Mouse (Mus musculus) midbrain, embryonic 16.5 days (tissue): ENCODE measurements around the gene Cln3. TPM values are rescaled to one million over a fixed set of nuclear protein-coding genes. Genes with fewer than 3 reads are reported as not detected.

Source experiments
- ATAC-seq: fragments of 200-750 bp; cut with Nextera tagmentation; 2 replicates; pipeline ENCODE4 v1.8.0; 2017; ENCODE audit warnings: moderate TSS enrichment
- H3K27ac ChIP-seq: fragments of 300-500 bp; sonication (generic); 2 replicates; pipeline ENCODE4 v1.5.1; 2014; ENCODE audit warnings: mild to moderate bottlenecking, low read length, mixed read lengths
- H3K27me3 ChIP-seq: fragments of 300-500 bp; sonication (generic); 2 replicates; pipeline ENCODE4 v1.6.1; 2014; ENCODE audit warnings: low read depth, low read length, mixed read lengths; ENCODE audit not compliant: control insufficient read depth, insufficient read depth
- H3K36me3 ChIP-seq: fragments of 300-500 bp; sonication (generic); 2 replicates; pipeline ENCODE4 v1.6.1; 2014; ENCODE audit warnings: mild to moderate bottlenecking, low read length, moderate library complexity, mixed read lengths; ENCODE audit not compliant: control insufficient read depth, insufficient read depth
- H3K4me1 ChIP-seq: fragments of 300-500 bp; sonication (generic); 2 replicates; pipeline ENCODE4 v1.6.1; 2014; ENCODE audit warnings: mild to moderate bottlenecking, low read length, mixed read lengths; ENCODE audit not compliant: control insufficient read depth, insufficient read depth
- H3K4me2 ChIP-seq: fragments of 300-500 bp; sonication (generic); 2 replicates; pipeline ENCODE4 v1.6.1; 2014; ENCODE audit warnings: mild to moderate bottlenecking, low read length, mixed read lengths
- H3K4me3 ChIP-seq: fragments of 300-500 bp; sonication (generic); 2 replicates; pipeline ENCODE4 v1.5.1; 2014; ENCODE audit warnings: low read depth, mild to moderate bottlenecking, low read length, moderate library complexity, mixed read lengths
- H3K9ac ChIP-seq: fragments of 300-500 bp; sonication (generic); 2 replicates; pipeline ENCODE4 v1.6.1; 2014; ENCODE audit warnings: low read depth, low read length, mixed read lengths
- H3K9me3 ChIP-seq: fragments of 300-500 bp; sonication (generic); replicated peaks from 2 replicates; pipeline ENCODE4 v1.6.1; 2014; ENCODE audit warnings: mild to moderate bottlenecking, low read length, mixed read lengths; ENCODE audit not compliant: control insufficient read depth, poor library complexity, severe bottlenecking
- WGBS: fragments of 180-500 bp; shearing (Covaris S2); extraction: QIAGEN DNeasy Blood & Tissue Kit; methylation state at CpG from one replicate; pipeline ENCODE4 v1.1.7; 2014; 5-methylcytosine and 5-hydroxymethylcytosine counted together
- polyA plus RNA-seq: library from polyadenylated mRNA; unstranded; fragments of >200 nt; fragmentation: Nextera tagmentation; extraction: Ambion mirVana; gene quantifications from 2 replicates; pipeline ENCODE4 v1.2.1, GENCODE M21; 2015

Cln3 gene
- polyA plus RNA-seq, 1 experiment from 2014 or later, result 37.7 TPM

GRCm38 (mm10) chr7:126623381-126623780, 37.8 kb upstream of the Cln3 start:
- Histone ChIP-seq H3K27ac (no peak overlapping the region), H3K4me3 (no peak overlapping the region), H3K4me2 (no peak overlapping the region), H3K9me3 (no peaks in the 10 kb centered on the region), H3K27me3 (no peaks in the 10 kb centered on the region), H3K4me1 (no peaks in the 10 kb centered on the region), H3K9ac (no peak overlapping the region), H3K36me3 (no peaks in the 10 kb centered on the region)
- ATAC-seq, result no peak
- WGBS, result 90% methylated on average over 1 of the region's 1 CpGs

- Histone ChIP-seq H3K9ac (no peak overlapping the region), H3K4me2 (no peak overlapping the region), H3K4me3 (no peak overlapping the region), H3K27me3 (no peaks in the 10 kb centered on the region), H3K4me1 (no peaks in the 10 kb centered on the region), H3K9me3 (no peaks in the 10 kb centered on the region), H3K36me3 (no peaks in the 10 kb centered on the region), H3K27ac (no peak overlapping the region)
- ATAC-seq, result no peak
- 84% methylated on average over 9 of the region's 9 CpGs for WGBS
These were observed 36.1 kb upstream of the Cln3 start for GRCm38 (mm10) chr7:126621452-126622359.

- Histone ChIP-seq H3K27me3 (no peaks in the 10 kb centered on the region), H3K36me3 (no peaks in the 10 kb centered on the region), H3K9ac (no peak overlapping the region), H3K4me1 (no peaks in the 10 kb centered on the region), H3K27ac (no peak overlapping the region), H3K4me2 (no peak overlapping the region), H3K4me3 (no peak overlapping the region), H3K9me3 (no peaks in the 10 kb centered on the region)
- ATAC-seq, result no peak
- WGBS, result 84% methylated on average over 10 of the region's 10 CpGs
These were observed 34.1 kb upstream of the Cln3 start for GRCm38 (mm10) chr7:126619559-126620275.

- Histone ChIP-seq H3K9ac (no peak overlapping the region), H3K27me3 (no peaks in the 10 kb centered on the region), H3K4me2 (no peak overlapping the region), H3K4me1 (no peaks in the 10 kb centered on the region), H3K27ac (no peak overlapping the region), H3K4me3 (no peak overlapping the region), H3K9me3 (no peaks in the 10 kb centered on the region), H3K36me3 (no peaks in the 10 kb centered on the region)
- no peak for ATAC-seq
- 68% methylated on average over 3 of the region's 3 CpGs for WGBS
These were observed 31.1 kb upstream of the Cln3 start for GRCm38 (mm10) chr7:126616707-126617106.

GRCm38 (mm10) chr7:126612736-126613135, 27.1 kb upstream of the Cln3 start:
- no peak for ATAC-seq
- WGBS, result 76% methylated on average over 3 of the region's 3 CpGs
- Histone ChIP-seq H3K9me3 (no peaks in the 10 kb centered on the region), H3K27ac (no peak overlapping the region), H3K4me2 (no peak overlapping the region), H3K4me3 (no peak overlapping the region), H3K27me3 (no peaks in the 10 kb centered on the region), H3K9ac (no peak overlapping the region), H3K4me1 (no peaks in the 10 kb centered on the region), H3K36me3 (no peaks in the 10 kb centered on the region)

GRCm38 (mm10) chr7:126607796-126608195, 22.2 kb upstream of the Cln3 start:
- Histone ChIP-seq H3K4me1 (no peaks in the 10 kb centered on the region), H3K9me3 (no peaks in the 10 kb centered on the region), H3K4me2 (no peak overlapping the region), H3K27me3 (no peaks in the 10 kb centered on the region), H3K9ac (no peak overlapping the region), H3K27ac (no peak overlapping the region), H3K4me3 (no peak overlapping the region), H3K36me3 (no peaks in the 10 kb centered on the region)
- ATAC-seq, result no peak
- 88% methylated on average over 5 of the region's 5 CpGs for WGBS

GRCm38 (mm10) chr7:126607064-126607463, 21.4 kb upstream of the Cln3 start:
- no peak overlapping the region for H3K9ac ChIP-seq
- ATAC-seq, result no peak
- no peaks in the 10 kb centered on the region for H3K9me3 ChIP-seq
- H3K27ac ChIP-seq, result no peak overlapping the region
- no peaks in the 10 kb centered on the region for H3K4me1 ChIP-seq
- H3K36me3 ChIP-seq, result no peaks in the 10 kb centered on the region
- no peak overlapping the region for H3K4me2 ChIP-seq
- H3K27me3 ChIP-seq, result no peaks in the 10 kb centered on the region
- no peak overlapping the region for H3K4me3 ChIP-seq
- WGBS, result 75% methylated on average over 3 of the region's 3 CpGs

- H3K9me3 ChIP-seq, result no peaks in the 10 kb centered on the region
- H3K4me1 ChIP-seq, result no peaks in the 10 kb centered on the region
- no peaks in the 10 kb centered on the region for H3K27me3 ChIP-seq
- H3K36me3 ChIP-seq, result no peaks in the 10 kb centered on the region
- no peak overlapping the region for H3K9ac ChIP-seq
- H3K4me3 ChIP-seq, result no peak overlapping the region
- ATAC-seq, result no peak
- no peak overlapping the region for H3K4me2 ChIP-seq
- no peak overlapping the region for H3K27ac ChIP-seq
- WGBS, result 90% methylated on average over 5 of the region's 5 CpGs
These were observed 21.0 kb upstream of the Cln3 start for GRCm38 (mm10) chr7:126606611-126607010.

GRCm38 (mm10) chr7:126602650-126603049, 17.0 kb upstream of the Cln3 start:
- WGBS, result 83% methylated on average over 3 of the region's 3 CpGs
- no peaks in the 10 kb centered on the region for H3K4me1 ChIP-seq
- no peak overlapping the region for H3K4me3 ChIP-seq
- ATAC-seq, result no peak
- H3K9me3 ChIP-seq, result no peaks in the 10 kb centered on the region
- H3K27ac ChIP-seq, result no peak overlapping the region
- no peak overlapping the region for H3K9ac ChIP-seq
- no peaks in the 10 kb centered on the region for H3K27me3 ChIP-seq
- H3K4me2 ChIP-seq, result no peak overlapping the region
- no peaks in the 10 kb centered on the region for H3K36me3 ChIP-seq
